Mouse (Mus musculus): Measurements from ENCODE around the gene Lrp1. TPM values are rescaled to one million over a fixed set of nuclear protein-coding genes. Genes with fewer than 3 reads are reported as not detected.
A peak's percentile ranks its signal among the peaks of the same experiment; 100 is the strongest.

The Lrp1 gene
- polyA plus RNA-seq, 1 experiment from 2014 or later = 57.6 TPM

DNA sequence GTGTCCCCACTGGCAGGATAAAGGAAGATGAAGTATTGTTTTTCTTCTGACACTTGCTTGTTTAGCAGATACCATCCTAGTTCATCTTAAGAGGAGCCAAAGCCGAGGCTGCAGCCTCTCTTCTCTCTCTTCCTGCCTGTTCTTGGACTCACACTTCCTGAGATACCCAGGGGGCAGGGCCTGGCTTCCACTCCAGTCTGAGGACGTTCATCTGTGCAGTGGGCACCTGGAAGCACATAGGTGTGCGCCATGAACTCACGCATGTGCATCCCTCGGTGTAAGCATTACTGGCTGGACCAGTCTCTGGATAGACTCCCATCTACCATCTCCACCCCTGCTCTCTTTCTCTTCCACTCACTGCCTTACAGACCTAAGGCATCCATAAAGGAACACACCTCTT, 19.5 kb upstream of the Lrp1 start:
- Histone ChIP-seq H3K4me3 (ENCODE audit: low read depth, low read length) (no peak overlapping the region), H3K36me3 (ENCODE audit: control insufficient read depth, insufficient read depth, low read length) (no peaks in the 10 kb centered on the region), H3K27ac (replicated peaks; ENCODE audit: low read depth, low read length) (no peak overlapping the region), H3K9me3 (ENCODE audit: control insufficient read depth, low read length) (no peaks in the 10 kb centered on the region), H3K9ac (ENCODE audit: low read length) (no peak overlapping the region), H3K4me2 (ENCODE audit: low read depth, severe bottlenecking) (no peak overlapping the region), H3K27me3 (ENCODE audit: control insufficient read depth, insufficient read depth, low read length) (no peaks in the 10 kb centered on the region), H3K4me1 (ENCODE audit: control insufficient read depth, insufficient read depth, low read length) (peaks cover 18% of the 10 kb centered on the region)
- DNase-seq (ENCODE audit: low spot score) = no peak
- WGBS = 67% methylated on average over 5 of the region's 5 CpGs
- no peak for ATAC-seq (ENCODE audit: insufficient number of reproducible peaks, low FRiP score, low TSS enrichment, low read depth)

DNA sequence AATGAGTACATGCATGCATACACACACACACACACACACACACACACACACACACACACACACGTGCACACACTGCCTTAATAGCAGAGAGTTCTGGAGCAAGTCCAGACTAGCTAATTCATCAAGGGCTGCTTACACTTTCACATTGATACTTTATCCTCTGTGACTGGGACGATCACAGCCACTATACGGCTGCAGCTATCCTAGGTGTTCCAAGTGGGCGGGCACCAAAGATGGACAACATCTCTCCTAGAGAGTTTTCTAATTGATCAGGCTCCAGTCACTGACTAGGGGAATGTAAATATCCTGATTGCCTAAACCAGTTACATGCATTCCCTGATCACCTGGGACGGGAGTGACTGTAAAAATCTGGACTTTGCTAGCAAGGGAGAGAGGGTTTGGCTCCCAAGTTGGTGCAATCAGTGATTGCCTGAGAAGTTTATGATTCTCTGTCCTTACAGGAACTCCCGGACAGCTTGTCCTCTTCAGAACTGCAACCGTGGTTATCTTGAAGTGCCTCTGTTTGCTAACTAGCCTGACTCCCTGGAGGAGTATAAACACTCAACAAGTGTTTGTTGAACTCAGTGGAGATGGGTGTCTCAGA, 11.8 kb upstream of the Lrp1 start:
- no peak overlapping the region for H3K9ac ChIP-seq (ENCODE audit: low read length)

DNA sequence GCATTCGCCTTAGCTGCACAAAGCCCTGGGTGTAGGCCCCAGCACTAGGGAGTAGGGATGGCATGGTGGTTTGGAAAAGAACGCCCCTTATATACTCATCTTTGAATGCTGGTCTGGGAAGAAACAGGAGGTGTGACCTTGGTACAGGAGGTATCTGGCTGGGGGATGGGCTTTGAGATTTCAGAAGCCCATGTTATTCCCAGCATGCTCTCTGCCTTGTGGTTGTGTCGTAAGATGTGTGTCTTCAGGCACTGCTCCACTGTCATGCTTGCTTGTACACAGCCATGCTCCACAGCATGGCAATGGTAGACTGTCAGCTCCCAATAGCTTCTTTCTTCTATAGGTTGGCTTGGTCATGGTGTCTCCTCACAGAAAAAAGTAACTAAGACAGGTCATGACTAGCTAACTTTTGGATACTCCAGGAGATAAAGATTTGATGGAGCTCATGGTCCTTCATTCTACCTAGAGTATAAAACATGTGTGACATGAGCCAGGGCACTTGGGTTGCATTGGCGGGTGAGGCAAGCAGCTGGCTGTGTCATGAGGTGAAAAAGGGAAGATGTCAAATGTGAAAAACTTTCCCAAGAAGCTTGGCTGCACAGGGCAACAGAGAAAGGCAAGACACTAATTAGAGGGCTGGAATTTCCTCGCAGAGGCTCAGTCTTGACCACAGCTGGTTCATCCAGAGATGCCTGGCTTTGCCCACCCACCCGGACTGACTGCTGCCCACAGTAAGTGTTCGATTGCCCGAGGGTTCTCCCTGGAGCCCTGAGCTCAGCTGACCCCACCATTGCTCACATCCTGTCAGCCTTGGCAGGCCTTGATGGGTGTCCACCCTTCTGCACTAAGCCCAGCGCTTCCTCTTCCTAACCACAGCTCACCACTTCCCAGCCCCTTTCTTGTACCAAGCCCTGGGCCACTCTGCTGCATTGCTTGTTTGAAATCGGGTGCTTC, 10.6 kb upstream of the Lrp1 start:
- H3K4me1 ChIP-seq (ENCODE audit: control insufficient read depth, insufficient read depth, low read length) = no peaks in the 10 kb centered on the region
- no peak overlapping the region for H3K9ac ChIP-seq (ENCODE audit: low read length)
- ATAC-seq (ENCODE audit: insufficient number of reproducible peaks, low FRiP score, low TSS enrichment, low read depth) (no peak), DNase-seq (ENCODE audit: low spot score) (no peak)
- H3K27me3 ChIP-seq (ENCODE audit: control insufficient read depth, insufficient read depth, low read length) = no peaks in the 10 kb centered on the region
- H3K36me3 ChIP-seq (ENCODE audit: control insufficient read depth, insufficient read depth, low read length) = no peaks in the 10 kb centered on the region
- H3K4me2 ChIP-seq (ENCODE audit: low read depth, severe bottlenecking) = no peak overlapping the region
- WGBS = 88% methylated on average over 10 of the region's 10 CpGs
- H3K27ac ChIP-seq (replicated peaks; ENCODE audit: low read depth, low read length) = no peak overlapping the region
- H3K4me3 ChIP-seq (ENCODE audit: low read depth, low read length) = no peak overlapping the region
- no peaks in the 10 kb centered on the region; the same call in 1 of the 2 replicates for H3K9me3 ChIP-seq (ENCODE audit: control insufficient read depth, low read length)

More for the DNA sequence above, 11.8 kb upstream of the Lrp1 start:
- 59% methylated on average over 7 of the region's 7 CpGs for WGBS
- H3K36me3 ChIP-seq (ENCODE audit: control insufficient read depth, insufficient read depth, low read length) = no peaks in the 10 kb centered on the region
- H3K4me3 ChIP-seq (ENCODE audit: low read depth, low read length) = no peak overlapping the region
- no peaks in the 10 kb centered on the region for H3K4me1 ChIP-seq (ENCODE audit: control insufficient read depth, insufficient read depth, low read length)
- H3K27ac ChIP-seq (replicated peaks; ENCODE audit: low read depth, low read length) = no peak overlapping the region
- H3K9me3 ChIP-seq (ENCODE audit: control insufficient read depth, low read length) = no peaks in the 10 kb centered on the region
- H3K4me2 ChIP-seq (ENCODE audit: low read depth, severe bottlenecking) = no peak overlapping the region
- ATAC-seq (ENCODE audit: insufficient number of reproducible peaks, low FRiP score, low TSS enrichment, low read depth) = no peak
- no peaks in the 10 kb centered on the region for H3K27me3 ChIP-seq (ENCODE audit: control insufficient read depth, insufficient read depth, low read length)
- DNase-seq (ENCODE audit: low spot score) = no peak

DNA sequence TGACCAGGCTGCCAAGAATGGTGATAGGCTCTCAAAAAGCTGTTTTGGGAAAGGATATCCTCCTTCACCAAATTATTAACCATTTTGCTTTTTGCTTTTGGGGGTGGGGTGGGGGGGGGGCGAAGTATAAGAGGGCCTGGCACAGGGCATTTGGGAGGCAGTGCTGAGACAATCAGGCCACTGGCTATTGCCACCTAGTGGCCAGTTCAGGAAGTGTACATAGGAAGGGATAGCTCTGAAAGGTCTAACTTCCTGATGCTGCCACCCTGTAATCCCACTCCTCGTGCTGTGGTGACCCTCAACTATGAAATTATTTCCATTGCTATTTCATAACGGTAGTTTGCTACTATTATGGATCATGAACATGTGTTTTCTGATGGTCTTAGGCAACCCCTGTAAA, 5.5 kb upstream of the Lrp1 start:
- no peak for ATAC-seq (ENCODE audit: insufficient number of reproducible peaks, low FRiP score, low TSS enrichment, low read depth)
- DNase-seq (ENCODE audit: low spot score) = no peak

DNA sequence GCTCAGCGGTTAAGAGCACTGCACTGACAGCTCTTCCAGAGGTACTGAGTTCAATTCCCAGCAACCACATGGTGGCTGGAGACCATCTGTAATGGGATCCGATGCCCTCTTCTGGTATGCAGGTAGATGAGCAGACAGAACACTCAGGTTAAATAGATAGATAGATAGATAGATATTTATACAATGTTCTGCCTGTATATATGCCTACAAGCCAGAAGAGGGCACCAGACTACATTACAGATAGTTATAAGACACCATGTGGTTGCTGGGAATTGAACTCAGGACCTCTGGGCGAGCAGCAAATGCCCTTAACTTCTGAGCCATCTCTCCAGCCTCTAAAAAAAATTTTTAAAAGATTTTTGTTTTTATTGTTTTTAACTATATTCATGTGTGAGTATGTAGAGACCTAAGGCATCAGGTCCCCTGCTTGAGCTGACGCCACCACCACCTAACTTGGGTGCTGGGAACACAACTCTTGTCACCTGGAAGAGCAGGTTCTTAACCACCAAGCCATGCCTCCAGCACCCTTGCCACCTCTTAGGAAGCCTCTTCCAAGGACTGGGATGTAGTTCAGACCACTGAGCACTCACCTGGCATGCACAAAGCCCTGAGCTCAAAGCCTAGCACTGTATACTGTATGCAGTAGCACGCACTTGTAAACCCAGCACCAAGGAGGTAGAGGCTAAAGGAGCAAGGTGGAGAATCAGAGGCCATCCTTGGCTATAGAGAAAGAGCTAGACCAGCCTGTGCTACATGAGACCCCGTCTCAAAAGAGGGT, 2.7 kb upstream of the Lrp1 start:
- DNase-seq (ENCODE audit: low spot score) (no peak), ATAC-seq (ENCODE audit: insufficient number of reproducible peaks, low FRiP score, low TSS enrichment, low read depth) (no peak)
- 92% methylated on average over 6 of the region's 6 CpGs for WGBS
- H3K27ac ChIP-seq (replicated peaks; ENCODE audit: low read depth, low read length) = no peak overlapping the region
- H3K9ac ChIP-seq (ENCODE audit: low read length) = no peak overlapping the region
- H3K36me3 ChIP-seq (ENCODE audit: control insufficient read depth, insufficient read depth, low read length) = no peaks in the 10 kb centered on the region
- H3K9me3 ChIP-seq (ENCODE audit: control insufficient read depth, low read length) = no peaks in the 10 kb centered on the region; the same call in 1 of the 2 replicates
- no peak overlapping the region for H3K4me2 ChIP-seq (ENCODE audit: low read depth, severe bottlenecking)
- H3K4me1 ChIP-seq (ENCODE audit: control insufficient read depth, insufficient read depth, low read length) = peaks cover 16% of the 10 kb centered on the region
- no peaks in the 10 kb centered on the region for H3K27me3 ChIP-seq (ENCODE audit: control insufficient read depth, insufficient read depth, low read length)
- H3K4me3 ChIP-seq (ENCODE audit: low read depth, low read length) = no peak overlapping the region

More for the DNA sequence above, 5.5 kb upstream of the Lrp1 start:
- no peak overlapping the region for H3K27ac ChIP-seq (replicated peaks; ENCODE audit: low read depth, low read length)
- 0 out of 2 replicates have a peak, but pooled peaks cover 3% of the 10 kb centered on the region for H3K4me1 ChIP-seq (ENCODE audit: control insufficient read depth, insufficient read depth, low read length)
- WGBS = 85% methylated on average over 3 of the region's 3 CpGs
- no peak overlapping the region for H3K4me2 ChIP-seq (ENCODE audit: low read depth, severe bottlenecking)
- no peaks in the 10 kb centered on the region for H3K27me3 ChIP-seq (ENCODE audit: control insufficient read depth, insufficient read depth, low read length)
- H3K4me3 ChIP-seq (ENCODE audit: low read depth, low read length) = no peak overlapping the region
- H3K9ac ChIP-seq (ENCODE audit: low read length) = no peak overlapping the region
- H3K9me3 ChIP-seq (ENCODE audit: control insufficient read depth, low read length) = no peaks in the 10 kb centered on the region; the same call in 1 of the 2 replicates
- no peaks in the 10 kb centered on the region for H3K36me3 ChIP-seq (ENCODE audit: control insufficient read depth, insufficient read depth, low read length)

DNA sequence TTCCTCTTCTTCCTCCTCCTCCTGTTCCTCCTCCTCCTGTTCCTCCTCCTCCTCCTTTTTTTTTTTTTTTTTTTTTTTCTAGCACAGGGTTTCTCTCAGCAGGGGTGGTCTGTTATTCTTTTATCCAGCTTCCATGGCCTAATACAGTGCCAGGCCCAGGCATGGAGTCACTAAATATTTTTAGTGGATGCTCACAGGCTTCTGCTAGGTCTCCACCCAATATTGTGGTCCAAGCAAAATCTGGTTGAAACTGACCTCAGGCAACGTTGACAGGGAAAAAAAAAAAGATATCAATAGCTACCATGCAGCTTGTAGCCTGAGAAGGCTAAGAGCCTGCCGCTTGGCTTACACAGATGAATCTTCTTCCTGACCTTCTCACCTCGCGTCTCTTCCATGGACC, 1.7 kb upstream of the Lrp1 start:
- Histone ChIP-seq H3K4me2 (ENCODE audit: low read depth, severe bottlenecking) (no peak overlapping the region), H3K27me3 (ENCODE audit: control insufficient read depth, insufficient read depth, low read length) (no peaks in the 10 kb centered on the region), H3K9ac (ENCODE audit: low read length) (no peak overlapping the region), H3K9me3 (ENCODE audit: control insufficient read depth, low read length) (no peaks in the 10 kb centered on the region; the same call in 1 of the 2 replicates), H3K4me1 (ENCODE audit: control insufficient read depth, insufficient read depth, low read length) (peaks cover 23% of the 10 kb centered on the region), H3K4me3 (ENCODE audit: low read depth, low read length) (no peak overlapping the region), H3K36me3 (ENCODE audit: control insufficient read depth, insufficient read depth, low read length) (no peaks in the 10 kb centered on the region), H3K27ac (replicated peaks; ENCODE audit: low read depth, low read length) (no peak overlapping the region)
- no peak for DNase-seq (ENCODE audit: low spot score)
- ATAC-seq (ENCODE audit: insufficient number of reproducible peaks, low FRiP score, low TSS enrichment, low read depth) = no peak
- 70% methylated on average over 4 of the region's 4 CpGs for WGBS

DNA sequence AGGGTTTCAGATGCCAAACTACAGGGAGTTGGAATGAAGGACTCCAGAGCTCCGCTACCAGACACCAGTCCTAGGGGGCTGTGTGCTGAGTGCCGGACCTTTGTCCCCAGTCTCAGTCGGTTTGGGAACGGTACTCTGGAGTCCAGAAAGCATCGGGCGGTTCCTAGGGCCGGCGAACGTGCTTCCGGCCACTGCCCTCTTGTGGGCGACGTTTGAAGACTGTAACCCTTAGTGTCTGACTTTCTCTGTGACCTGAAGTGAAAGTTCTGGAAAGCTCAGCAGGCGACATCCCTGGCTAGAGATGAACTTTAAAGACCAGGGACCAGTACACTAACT, 1.1 kb upstream of the Lrp1 start:
- ATAC-seq (ENCODE audit: insufficient number of reproducible peaks, low FRiP score, low TSS enrichment, low read depth) (peak; percentile 1; the same call in 1 of the 2 replicates), DNase-seq (ENCODE audit: low spot score) (peak; percentile 73)
- Histone ChIP-seq H3K27ac (replicated peaks; ENCODE audit: low read depth, low read length) (peak overlapping the region; percentile 96), H3K4me2 (ENCODE audit: low read depth, severe bottlenecking) (peak overlapping the region; percentile 93), H3K9me3 (ENCODE audit: control insufficient read depth, low read length) (no peaks in the 10 kb centered on the region; the same call in 1 of the 2 replicates), H3K9ac (ENCODE audit: low read length) (peak overlapping the region; percentile 78), H3K4me3 (ENCODE audit: low read depth, low read length) (peak overlapping the region; percentile 85), H3K4me1 (ENCODE audit: control insufficient read depth, insufficient read depth, low read length) (peaks cover 29% of the 10 kb centered on the region), H3K27me3 (ENCODE audit: control insufficient read depth, insufficient read depth, low read length) (no peaks in the 10 kb centered on the region), H3K36me3 (ENCODE audit: control insufficient read depth, insufficient read depth, low read length) (no peaks in the 10 kb centered on the region)
- WGBS = under 1% methylated on average over 13 of the region's 13 CpGs
